Mouse (Mus musculus): ENCODE results near the gene Cldn34a.
"Not testable (repeated sequence)": the region's sequence is repeated elsewhere in the genome, so short reads cannot be mapped to it uniquely, and the experiment has no call there.

Gene Cldn34a

GRCm38 (mm10) chrX:152563034-152563433, at the start of gene Cldn34a:
TSS of gene Cldn34a (plus strand) at chrX:152563334.
- DNase-seq, result no peak

- not testable (repeated sequence) for DNase-seq
These were observed 44.5 kb upstream of the Cldn34a start for GRCm38 (mm10) chrX:152518611-152519010.

DNA sequence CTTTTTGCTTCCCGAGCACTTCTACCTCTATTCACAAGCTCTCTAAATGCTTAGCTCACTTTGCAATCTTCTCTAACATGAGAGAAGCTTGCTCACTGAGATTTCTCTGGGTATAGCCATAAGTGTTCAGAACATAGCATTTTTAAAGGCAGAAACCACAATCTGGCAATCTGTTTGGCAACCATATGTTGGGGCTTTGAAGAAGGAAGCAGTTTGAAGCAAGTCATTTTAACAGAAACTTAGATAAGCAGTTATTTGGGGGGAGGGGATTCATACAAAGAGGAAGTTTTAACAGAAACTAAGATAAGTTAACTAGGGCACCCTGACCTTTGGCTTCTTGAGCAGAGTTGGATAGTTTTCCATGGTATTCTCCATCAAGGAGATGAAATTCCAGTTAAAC, 17.4 kb upstream of the Cldn34a start:
- no peak for DNase-seq

- no peak for DNase-seq
These were observed 15.0 kb upstream of the Cldn34a start for GRCm38 (mm10) chrX:152548180-152548579.

- no peak for DNase-seq
These were observed 5.7 kb upstream of the Cldn34a start for GRCm38 (mm10) chrX:152557446-152557845.
